Mouse (Mus musculus) megakaryocyte progenitor cell, adult 5-6 weeks (primary cell): Measurements from ENCODE around the gene Ltbp3. TPM values are rescaled to one million over a fixed set of nuclear protein-coding genes. Genes with fewer than 3 reads are reported as not detected.
"Not testable (repeated sequence)": the region's sequence is repeated elsewhere in the genome, so short reads cannot be mapped to it uniquely, and the experiment has no call there.

Experiments
- ATAC-seq: replicated peaks from 2 replicates; pipeline ENCODE4 v1.8.0; 2016; ENCODE audit warnings: mild to moderate bottlenecking, moderate TSS enrichment, inconsistent platforms; ENCODE audit not compliant: poor library complexity
- total RNA-seq, 2 experiments: library from RNA; stranded (forward) in 1 of 2; stranded (reverse) in 1 of 2; fragments of 157-497, 149-512 nt in 1 of 2; fragments of 200-1000 nt in 1 of 2; gene quantifications; 2 replicates each; pipeline versions ENCODE4 v1.2.3 to v1.2.4; 2015 to 2017

Ltbp3 gene
- total RNA-seq, 2 experiments from 2014 or later, result 2.7 to 7.6 TPM

- no peak for ATAC-seq
Observed at GRCm38 (mm10) chr19:5789066-5789465, 48.4 kb downstream of the Ltbp3 start.

DNA sequence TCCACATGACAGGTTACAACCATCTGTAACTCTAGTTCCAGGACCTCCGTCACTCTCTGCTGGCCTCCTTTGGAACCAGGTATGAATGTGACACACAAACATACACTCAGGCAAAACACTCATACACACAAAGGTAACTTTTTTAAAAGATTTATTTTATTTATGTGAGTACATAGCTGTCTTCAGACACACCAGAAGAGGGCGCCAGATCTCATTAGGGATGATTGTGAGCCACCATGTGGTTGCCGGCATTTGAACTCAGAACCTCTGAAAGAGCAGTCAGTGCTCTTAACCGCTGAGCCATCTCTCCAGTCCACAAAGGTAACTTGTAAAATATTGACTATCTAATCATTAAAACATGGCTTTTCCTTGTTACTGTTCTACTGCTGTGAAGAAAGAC, 50.6 kb downstream of the Ltbp3 start:
- no peak for ATAC-seq

GRCm38 (mm10) chr19:5793116-5793515, 52.4 kb downstream of the Ltbp3 start:
- ATAC-seq, result peak; percentile 72

GRCm38 (mm10) chr19:5793917-5794770, 53.4 kb downstream of the Ltbp3 start:
- not testable (repeated sequence) for ATAC-seq

DNA sequence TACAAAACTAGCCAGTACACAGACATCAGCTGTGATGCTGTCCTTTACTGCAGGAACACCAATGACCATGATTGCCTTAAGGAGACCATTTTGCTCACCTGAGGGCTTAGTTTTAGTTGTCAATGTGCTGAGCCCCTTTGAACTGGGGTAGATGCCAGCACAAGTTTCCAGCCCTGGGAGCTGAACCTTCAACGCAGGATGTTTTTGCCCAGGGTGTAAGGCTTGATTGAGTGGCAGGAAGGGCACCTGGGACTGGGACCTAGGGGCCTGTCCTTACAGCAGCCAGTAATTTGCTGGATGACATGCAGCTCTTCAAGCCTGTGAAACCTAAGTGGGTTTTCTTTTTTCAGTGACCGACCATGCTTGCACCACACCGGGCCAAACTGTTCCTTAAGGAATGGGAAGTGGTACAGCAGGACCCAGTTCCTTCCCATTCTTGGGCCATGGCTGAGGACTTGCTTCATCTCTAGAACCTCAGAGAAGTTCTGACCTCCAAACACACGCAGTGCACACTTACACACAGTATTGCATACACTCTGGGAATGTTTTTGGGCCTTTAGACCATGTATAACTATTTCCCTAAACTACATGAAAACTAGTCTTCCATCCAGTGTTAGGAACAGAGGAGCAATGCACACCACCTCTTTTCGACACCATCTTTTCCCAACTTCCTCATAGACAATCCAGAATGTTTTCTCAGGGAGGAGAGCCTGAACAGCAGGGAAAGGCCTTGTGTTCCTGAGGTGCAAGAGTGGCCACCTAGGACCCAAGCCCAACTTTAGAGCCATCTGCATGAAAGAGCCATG, 54.3 kb downstream of the Ltbp3 start:
- ATAC-seq, result peak; percentile 6; the same call in 1 of the 2 replicates

GRCm38 (mm10) chr19:5795668-5796572, 55.2 kb downstream of the Ltbp3 start:
- no peak for ATAC-seq

- ATAC-seq, result no peak
Observed at GRCm38 (mm10) chr19:5796573-5797111, 55.9 kb downstream of the Ltbp3 start.

- ATAC-seq, result no peak
Observed at GRCm38 (mm10) chr19:5797381-5798111, 56.8 kb downstream of the Ltbp3 start.

DNA sequence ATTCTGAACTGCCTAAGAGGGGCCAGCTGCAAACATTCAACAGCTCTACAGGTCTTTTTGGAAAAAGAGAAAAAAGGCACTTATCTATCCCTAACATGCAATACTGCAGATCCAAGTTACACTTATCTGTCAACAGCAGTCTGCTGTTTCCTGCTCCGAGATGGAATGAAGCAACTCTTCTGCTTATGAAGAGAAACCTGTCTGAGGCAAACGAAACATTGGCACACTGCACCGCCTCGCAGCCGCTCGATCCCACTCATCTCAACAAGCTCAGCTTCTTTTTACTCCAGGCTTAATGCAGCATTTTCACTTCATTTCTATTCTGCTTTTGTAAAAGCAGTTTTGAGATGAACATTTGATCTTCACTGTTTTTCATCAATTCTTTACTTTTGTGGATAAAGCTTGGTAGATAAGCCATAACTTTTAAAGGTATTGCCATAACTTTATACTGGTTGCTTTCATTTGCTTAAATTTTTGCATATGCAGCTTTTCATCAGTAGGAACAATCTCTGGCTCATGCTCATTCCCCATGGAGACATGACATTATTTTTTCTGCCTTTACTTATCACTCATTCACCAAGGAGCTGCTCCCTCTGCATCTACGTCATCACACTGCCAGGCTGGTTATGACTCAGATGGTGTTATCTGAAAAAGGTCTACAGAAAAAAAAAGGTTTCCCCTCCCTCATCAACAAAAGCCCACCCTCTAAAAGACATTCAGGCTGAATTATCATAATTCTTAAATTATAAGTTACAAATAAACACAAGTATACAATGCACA, 58.2 kb downstream of the Ltbp3 start:
- ATAC-seq, result peak; percentile 26

DNA sequence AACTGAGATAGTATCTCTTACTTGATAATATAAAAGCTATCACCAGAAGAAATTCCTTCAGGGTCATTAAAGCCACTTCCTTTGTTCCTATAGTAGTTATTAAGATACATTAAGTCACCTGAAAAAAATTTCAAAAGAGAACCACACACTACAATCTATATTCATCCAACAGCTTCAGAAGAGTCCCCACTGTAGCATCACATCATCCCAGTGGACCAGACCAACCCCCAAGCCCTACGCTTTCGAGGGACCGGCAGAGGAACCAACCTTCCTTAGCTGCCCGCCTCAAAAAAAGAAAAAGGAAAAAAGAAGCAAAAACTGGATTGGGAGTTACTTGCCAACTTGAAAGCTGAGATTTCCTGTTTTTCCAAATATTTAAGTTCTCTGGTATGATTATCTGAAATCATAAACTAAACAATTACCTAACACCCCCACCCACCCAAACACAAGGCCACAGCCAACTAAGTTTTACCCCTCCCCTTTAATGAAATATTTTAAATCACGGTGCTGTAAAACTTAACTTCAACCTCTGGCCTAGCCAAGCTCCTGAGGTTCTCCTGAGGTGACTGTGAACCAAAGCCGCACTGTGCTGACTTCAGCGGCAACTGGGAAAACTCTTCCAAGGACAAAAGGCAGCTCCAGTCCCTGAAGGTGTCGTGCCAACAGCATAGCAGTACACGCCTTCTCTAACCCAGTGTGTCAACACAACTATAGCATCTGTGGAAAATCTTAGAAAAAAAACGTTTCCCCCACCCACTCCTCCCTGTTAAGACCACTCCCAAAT, 59.1 kb downstream of the Ltbp3 start:
- no peak for ATAC-seq

DNA sequence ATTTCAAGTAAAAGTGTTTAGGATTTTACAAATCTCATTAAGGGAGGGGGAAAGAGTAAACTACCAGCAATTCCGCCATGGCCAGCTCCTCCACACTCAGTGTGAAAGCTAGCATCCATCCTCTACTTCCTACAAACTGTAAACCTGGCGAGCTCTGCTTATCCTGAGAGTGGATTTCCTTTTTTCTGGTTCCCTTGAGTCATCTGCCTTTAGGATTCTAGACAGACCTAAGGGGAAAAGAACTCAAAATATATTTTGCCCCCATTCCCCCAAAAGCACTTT, 59.6 kb downstream of the Ltbp3 start:
- no peak for ATAC-seq

DNA sequence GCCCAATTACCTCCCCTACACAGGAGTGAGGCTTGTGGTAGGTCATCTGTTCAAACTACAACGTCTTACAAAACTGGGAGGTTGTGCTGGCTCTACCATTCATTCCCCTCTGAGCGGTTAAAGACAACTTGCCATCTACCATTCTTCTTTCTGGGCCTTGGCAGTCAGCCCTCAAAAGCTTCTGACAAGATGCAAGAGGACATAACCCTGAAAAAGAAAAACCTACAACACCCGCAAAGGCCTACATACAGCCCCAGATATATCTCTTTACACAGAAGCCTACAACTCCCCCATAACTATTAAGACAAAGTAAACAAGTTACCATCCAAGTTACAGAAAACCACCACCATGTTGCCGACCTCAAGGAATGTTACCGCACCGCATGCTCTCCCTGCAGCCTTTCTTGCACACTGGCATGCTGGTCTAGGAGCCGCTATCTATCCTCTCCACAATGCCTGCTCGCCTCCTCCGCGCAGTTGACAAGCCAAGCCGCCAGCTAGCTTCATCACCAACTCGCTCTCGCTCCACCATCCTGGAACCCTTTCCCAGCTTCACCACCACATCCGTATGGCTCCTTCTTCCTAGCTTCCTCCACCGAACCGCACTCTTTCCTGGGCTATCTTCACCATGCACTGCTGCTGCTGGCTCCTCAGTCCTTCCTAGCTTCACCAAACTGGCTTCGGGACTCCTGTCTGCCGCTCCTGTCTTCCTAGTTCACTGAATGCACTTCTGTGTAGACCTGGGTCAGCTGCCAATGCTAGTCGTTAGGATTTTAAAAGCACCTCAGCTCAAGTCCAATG, 60.1 kb downstream of the Ltbp3 start:
- ATAC-seq, result no peak

GRCm38 (mm10) chr19:5801432-5801964, 60.8 kb downstream of the Ltbp3 start:
- ATAC-seq, result no peak

- ATAC-seq, result peak; percentile 56
Observed at GRCm38 (mm10) chr19:5802011-5802786, 61.5 kb downstream of the Ltbp3 start.

DNA sequence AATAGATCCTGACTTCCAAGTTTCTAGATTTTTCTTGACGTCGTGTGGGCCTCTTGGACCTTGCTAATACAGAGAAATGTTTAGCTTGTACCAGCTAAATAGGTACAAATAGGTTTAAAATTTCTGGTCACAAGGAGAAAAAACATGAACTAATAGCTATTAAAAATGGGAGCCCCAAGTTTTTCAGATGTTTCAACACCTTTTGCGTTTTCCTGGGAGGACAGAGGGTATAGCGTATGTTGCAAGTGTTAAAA, 62.0 kb downstream of the Ltbp3 start:
- ATAC-seq, result no peak

DNA sequence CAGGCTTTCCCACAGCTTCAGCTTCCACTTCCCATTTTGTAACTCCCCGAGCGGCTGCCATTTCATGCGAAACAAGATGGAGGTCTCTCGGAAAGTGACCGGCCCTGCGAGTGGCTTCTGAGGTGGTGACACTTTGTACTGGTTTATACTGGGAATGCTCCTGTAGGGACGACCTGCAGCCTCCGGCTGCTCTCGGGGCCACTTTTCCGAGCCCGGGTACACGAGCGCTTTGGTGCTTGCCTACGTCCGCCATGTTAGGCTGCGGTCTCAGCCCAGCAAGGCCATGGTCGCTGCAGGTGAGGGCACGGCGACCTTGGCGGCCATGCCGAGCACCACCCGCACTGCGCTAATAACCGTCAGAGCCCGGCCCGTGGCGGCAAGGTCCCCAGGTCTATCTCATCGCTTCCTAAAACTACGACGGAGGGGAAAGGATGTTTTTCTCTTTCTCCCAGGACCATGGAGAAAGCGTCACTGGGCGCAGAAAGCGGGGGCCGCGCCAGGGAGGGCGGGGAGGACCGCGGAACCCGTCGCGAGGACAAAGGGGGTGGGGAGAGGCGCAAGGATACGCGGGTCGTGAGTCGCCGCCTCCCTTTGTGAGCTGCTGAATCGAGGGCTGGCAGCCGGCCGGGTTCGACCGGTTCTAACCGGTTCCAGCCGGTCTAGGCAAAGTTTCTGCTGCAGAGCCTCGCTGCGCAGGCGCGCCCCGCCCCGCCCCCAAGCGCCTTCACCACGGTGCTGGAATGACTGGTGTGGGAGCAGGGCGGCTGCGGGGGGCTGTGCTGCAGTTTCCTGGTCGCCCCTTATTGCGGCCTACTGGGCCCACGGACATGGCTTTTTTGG, 62.6 kb downstream of the Ltbp3 start:
- ATAC-seq, result peak; percentile 65
